Mouse (Mus musculus): ENCODE data around the gene Gprc5a.

DNA sequence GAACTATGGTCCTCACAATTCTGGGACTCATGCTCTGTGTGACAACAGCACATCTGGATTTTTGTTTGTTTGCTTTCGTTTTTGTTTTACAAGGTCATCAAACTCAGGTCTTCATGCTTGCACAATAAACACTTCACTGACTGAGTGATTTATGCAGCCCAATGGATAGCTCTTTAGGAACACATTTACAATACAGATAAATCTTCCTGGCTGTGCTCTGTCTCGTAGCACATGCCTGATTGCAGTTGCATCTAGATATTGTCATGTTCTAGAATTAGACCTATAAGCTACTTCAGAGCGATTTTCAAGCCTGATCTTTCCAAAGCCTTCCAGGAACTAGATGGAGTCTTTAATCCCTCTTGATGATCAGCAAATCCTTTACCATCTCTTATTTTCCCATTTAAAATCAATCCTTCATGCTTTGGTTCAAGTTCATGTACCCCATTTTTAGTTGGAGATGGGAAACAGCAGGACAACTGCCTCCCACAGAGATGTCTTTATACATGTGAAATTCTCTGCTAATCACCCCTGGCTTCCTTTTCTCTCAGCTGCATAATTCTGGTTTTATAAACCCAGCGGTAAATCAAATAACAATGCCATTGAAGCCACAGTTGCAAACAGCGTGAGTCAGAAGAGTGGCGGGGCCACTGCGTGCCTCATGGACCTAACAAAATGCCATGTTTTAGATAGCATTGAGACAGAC lies 47.1 kb downstream of the Gprc5a start:
- no peak for TF ChIP-seq POLR2A (IDR thresholded peaks at IDR 0.05; ENCODE audit: borderline replicate concordance, extremely low read depth, insufficient read depth, insufficient read length, poor library complexity, severe bottlenecking)
- TF ChIP-seq CTCF (IDR thresholded peaks at IDR 0.05; ENCODE audit: borderline replicate concordance, extremely low read depth, insufficient read depth, insufficient read length): no peak
